Mouse (Mus musculus): ENCODE data around the gene Dusp3.

Dusp3 gene

DNA sequence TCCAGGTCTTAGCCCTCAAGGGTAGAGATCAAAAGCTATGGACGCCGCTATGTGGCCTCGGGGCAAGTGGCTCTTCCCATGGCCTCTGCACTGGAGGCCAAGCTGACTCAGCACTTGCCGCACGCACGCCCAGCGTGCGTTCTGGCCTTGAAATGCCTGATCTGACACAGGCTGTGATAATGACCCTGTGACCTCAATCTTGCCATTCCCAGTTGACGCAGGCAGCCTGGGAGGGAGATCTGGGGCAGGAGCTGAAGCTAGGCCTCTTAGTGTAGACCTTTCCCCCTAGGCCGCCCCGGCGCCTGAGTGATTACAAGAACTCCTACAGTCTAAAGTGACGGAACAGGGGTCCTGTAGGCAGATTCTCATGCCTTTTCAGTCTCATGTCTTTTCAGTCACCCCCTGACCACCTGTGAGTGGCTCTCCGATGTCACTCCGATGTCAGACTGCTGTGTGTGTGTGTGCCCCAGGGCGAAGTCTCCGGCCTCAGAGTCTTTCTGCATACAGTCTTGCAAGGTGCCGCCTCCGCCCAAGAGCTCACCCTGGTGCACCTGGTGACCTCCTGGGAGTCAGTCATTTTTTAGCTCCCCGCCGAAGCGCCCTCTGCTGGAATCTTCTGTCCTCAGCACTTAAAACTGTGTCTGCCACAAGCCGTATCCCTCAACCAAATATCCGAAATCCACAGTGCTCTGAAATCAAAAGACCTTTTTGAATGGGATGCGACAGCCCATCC lies 58.6 kb downstream of the Dusp3 start:
- no peak for DNase-seq (ENCODE audit: low spot score)

DNA sequence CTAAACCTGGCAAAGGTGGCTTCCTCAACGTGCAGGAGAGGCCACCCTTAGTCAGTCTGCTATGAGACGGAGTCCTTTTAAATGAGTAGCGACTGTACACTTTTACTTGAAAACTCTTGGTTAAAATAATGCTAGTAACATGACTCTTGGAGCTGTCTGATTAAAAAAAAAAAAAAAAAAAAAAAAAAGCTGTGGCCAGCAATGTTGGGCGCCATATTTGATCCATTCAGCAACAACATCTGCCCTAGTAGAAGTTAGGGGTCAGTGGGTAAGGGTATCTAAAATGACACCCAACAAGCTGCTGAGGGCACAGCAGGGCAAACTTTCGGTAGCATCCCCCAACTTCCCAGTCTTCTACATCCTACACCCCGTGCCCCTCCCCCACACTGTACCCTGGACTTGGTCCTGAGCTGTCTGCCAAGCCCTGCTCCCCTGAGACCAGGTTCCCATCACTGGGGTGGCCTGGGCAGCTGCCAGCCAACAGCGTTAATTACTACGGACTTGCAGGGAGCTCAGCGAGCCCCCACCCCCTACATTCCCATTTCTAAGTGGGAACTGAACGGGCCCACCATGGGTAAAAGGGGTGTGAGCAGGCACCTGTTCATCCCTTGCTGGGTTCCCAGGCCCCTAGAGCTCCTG lies 59.7 kb downstream of the Dusp3 start:
- no peak for DNase-seq (ENCODE audit: low spot score)

DNA sequence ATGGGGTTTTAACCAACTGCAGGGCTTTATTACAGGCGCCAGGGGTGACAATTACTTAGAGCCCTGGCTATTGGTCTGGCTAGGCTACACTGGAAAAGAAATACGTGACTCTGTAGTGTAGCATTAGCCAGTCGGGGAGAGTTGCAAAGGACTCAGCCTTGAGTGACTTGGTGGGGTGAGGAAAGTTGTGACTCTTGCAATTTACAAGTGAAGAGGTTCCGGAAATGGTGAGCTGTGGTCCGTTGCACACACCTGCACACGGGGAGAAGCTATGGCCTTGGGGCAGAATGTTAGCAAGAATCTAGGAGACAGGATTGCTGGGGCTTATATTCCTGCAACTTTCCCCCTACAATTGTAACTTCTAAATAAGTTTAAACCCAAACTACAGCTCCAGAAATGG lies 61.2 kb downstream of the Dusp3 start:
- DNase-seq (ENCODE audit: low spot score): no peak

DNA sequence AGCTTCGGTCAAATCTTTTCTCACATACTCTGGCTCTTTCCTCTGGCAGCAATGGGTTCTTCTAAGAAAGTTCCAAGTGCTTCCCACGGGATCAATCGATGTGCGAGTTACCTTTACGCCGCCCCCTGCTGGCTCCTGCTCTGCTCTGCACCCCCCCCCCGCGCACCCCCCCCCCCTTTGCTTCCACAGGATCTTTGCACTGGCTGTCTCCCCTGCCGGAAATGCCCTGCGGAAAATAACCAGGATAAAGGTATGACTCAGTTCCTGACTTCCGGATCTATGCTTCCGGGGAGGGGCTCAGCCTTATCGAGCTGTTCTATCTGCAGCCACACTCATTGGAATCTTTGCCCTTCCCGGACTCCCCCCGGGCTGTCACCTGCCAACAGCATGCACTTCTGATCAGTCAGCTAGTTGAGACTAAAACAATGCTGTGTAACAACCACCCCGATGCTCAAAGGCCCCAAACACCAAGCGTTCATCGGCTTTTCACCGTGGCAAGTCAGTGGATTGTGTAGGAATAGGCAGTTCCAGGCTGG lies 62.3 kb downstream of the Dusp3 start:
- no peak for DNase-seq (ENCODE audit: low spot score)

DNA sequence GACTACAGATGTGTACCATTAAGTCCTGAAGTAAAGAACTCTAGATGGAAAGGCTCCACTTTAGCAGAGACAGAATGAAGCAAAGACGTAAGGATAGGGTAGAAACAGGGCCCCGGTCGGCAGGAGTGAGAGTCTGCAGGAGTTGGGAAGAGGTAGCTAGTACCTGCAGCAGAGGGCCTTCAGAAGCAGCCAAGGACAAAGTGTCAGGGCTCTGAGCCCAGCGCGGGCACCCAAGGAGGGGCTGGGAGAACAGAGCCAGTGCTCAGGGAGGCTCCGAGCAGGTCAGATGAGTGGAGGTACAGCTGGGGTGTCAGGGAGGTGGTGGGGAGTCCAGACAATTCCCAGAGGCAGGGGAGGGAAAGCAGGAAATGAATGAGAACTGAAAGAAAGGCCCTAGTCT lies 62.8 kb downstream of the Dusp3 start:
- no peak for DNase-seq (ENCODE audit: low spot score)

DNA sequence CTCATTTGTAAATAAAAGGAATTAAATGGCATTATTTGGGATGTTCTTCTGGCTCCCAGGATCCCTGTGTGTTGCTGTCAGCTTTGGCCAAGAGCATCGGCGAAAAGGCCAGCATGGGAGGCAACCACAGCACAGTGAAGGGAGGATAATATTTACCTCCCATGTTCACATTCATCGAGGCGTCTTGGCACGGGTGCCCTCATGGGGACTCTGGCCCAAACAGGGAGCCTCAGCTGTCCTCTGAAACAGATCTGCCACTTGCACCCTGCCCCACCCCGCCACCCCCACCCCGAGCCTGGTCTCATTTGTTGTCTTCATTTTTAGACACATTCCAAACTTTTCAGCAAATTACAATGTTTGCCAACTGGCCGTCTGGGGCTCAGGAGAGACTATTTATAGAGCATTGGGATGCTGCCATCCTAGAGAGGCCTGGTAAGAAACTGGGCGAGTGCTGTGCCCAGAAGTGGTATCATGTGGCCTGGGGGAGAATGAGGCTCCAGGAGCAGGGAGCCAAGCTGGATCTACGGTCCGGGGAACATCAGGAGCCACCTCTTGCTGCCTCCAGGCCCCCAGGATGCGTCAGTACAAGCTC lies 65.4 kb downstream of the Dusp3 start:
- DNase-seq (ENCODE audit: low spot score): no peak

Measured in urinary bladder, postnatal 10 days (tissue).